In the genomic region with DNA sequence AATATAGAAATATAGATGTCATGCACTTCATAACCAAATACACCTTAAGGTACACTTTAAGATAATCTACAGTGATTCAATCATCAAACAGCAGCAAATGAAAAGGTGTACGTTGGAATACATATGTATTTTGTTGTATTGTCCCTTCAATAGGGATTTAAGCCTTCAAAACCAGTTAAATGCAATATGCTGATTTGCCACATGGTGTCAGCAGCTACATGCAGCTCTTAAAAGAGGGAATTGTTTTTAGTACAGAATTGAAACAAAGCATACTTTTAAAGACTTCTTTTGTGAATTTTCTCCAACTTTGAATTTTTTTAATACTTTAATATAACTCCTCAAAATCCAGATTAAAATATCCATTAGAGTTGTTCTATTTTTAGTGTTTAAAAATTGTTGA, we compare ENCODE assay signal across 9 mouse cellular contexts.
A peak's percentile ranks its signal among the peaks of the same experiment; 100 is the strongest.
DNase-seq lines count a peak whose midpoint lies in the region; ATAC-seq and TF ChIP-seq lines count a peak whose summit lies in the region.
"Had no signal": no experiment of that assay in that cellular context is flagged by ENCODE, and none has a peak within 500 bp of the region (broad histone marks: within the 10 kb centered on the region; RNA-seq: fewer than 3 reads in every experiment).

No protein-coding gene starts in this region.

- TF ChIP-seq POLR2A in cerebellum, adult 2 months (IDR thresholded peaks at IDR 0.05; ENCODE audit: borderline replicate concordance, insufficient read depth, low read length), result no peak

- peak; percentile 11; the same call in 1 of the 2 replicates for TF ChIP-seq CTCF in cerebellum, adult 2 months (IDR thresholded peaks at IDR 0.05; ENCODE audit: borderline replicate concordance, insufficient read depth, low read depth, low read length)

- no peak overlapping the region for H3K4me3 ChIP-seq in cerebellum, adult 2 months (replicated peaks; ENCODE audit: insufficient read depth, low read depth, low read length)
- H3K4me3 ChIP-seq: limb, embryonic 13.5 days had no signal

- no peak for ATAC-seq in monocyte, adult 5-6 weeks (replicated peaks; ENCODE audit: insufficient number of reproducible peaks, low FRiP score, low TSS enrichment, poor library complexity, severe bottlenecking)

- no peak for DNase-seq in cerebellum, adult 2 months
- DNase-seq in cerebellum, adult 11 months, result no peak
- DNase-seq in layer of hippocampus, adult 11-12 months (ENCODE audit: low spot score), result peak; percentile 44
- no peak for DNase-seq in layer of hippocampus, postnatal 36 days
- DNase-seq in ZHBTc4 (ENCODE audit: low read depth, low spot score), result peak; percentile 41
- peak; percentile 8 for DNase-seq in layer of hippocampus, adult 9-11 months
- DNase-seq in spleen, adult 18-20 months, result no peak

- 16% methylated on average over 1 of the region's 1 CpGs for WGBS in cerebellum, adult 2 months

- H3K4me1 ChIP-seq in cerebellum, adult 2 months (ENCODE audit: control insufficient read depth, insufficient read depth, low read length), result no peaks in the 10 kb centered on the region
- H3K4me1 ChIP-seq: limb, embryonic 13.5 days had no signal

- no peaks in the 10 kb centered on the region for H3K27me3 ChIP-seq in cerebellum, adult 2 months (ENCODE audit: control insufficient read depth, insufficient read depth, low read length)
- H3K27me3 ChIP-seq: limb, embryonic 13.5 days had no signal

- no peak overlapping the region for H3K27ac ChIP-seq in cerebellum, adult 2 months (ENCODE audit: insufficient read depth, low read length)
- H3K27ac ChIP-seq: limb, embryonic 13.5 days had no signal

Comparison
In these comparisons a context has a peak if more than half of its experiments do, and no peak if none do; other contexts are left out.
1. DNase-seq: peak in layer of hippocampus, adult 11-12 months (single experiment), ZHBTc4 (single experiment) and layer of hippocampus, adult 9-11 months (single experiment); none in cerebellum, adult 2 months (0 of 2), cerebellum, adult 11 months (single experiment), layer of hippocampus, postnatal 36 days (0 of 2) and spleen, adult 18-20 months (0 of 2).